Comparison of ENCODE assay signal across 24 mouse cellular contexts in genomic region chr7:79822092-79822695, GRCm38 (mm10). TPM values are rescaled to one million over a fixed set of nuclear protein-coding genes. Genes with fewer than 3 reads are reported as not detected.
DNase-seq lines count a peak whose midpoint lies in the region; ATAC-seq lines count a peak whose summit lies in the region.
"Had no signal": no experiment of that assay in that cellular context is flagged by ENCODE, and none has a peak within 500 bp of the region (broad histone marks: within the 10 kb centered on the region; RNA-seq: fewer than 3 reads in every experiment).

No protein-coding gene starts in this region.

- DNase-seq in thymus, postnatal 14 days = peak; percentile 19
- no peak for DNase-seq in thymus, postnatal 36 days
- DNase-seq in lung, postnatal 14 days = peak; percentile 58
- no peak for DNase-seq in layer of hippocampus, adult 18-20 months (ENCODE audit: low spot score in 2 of 2)
- no peak for DNase-seq in c-Kit-positive CD71-positive TER-119-positive erythroid progenitor cells, embryonic 14.5 days (ENCODE audit: low spot score)
- DNase-seq: adrenal gland, postnatal 14 days; cerebellum, adult 8-10 months; heart, postnatal 4 days; kidney, adult 8-10 months; kidney, postnatal 14 days; right cerebral cortex, postnatal 25 days; spleen, adult 18-20 months; thymus, postnatal 25 days had no signal

- no peaks in the 10 kb centered on the region for H3K4me1 ChIP-seq in forebrain, embryonic 13.5 days

- no peaks in the 10 kb centered on the region for H3K36me3 ChIP-seq in forebrain, embryonic 13.5 days (ENCODE audit: poor library complexity, severe bottlenecking)
- H3K36me3 ChIP-seq: midbrain, embryonic 10.5 days had no signal

- 0 out of 2 replicates have a peak, but pooled peaks have one; percentile 25 for ATAC-seq in granulocyte monocyte progenitor cell, adult 5-6 weeks (replicated peaks; ENCODE audit: poor library complexity, severe bottlenecking)
- no peak for ATAC-seq in forebrain, embryonic 13.5 days

- 0 out of 2 replicates have a peak, but pooled peaks cover 3% of the 10 kb centered on the region for H3K9me3 ChIP-seq in forebrain, embryonic 13.5 days (replicated peaks)
- H3K9me3 ChIP-seq: midbrain, embryonic 10.5 days had no signal

- H3K27me3 ChIP-seq in forebrain, embryonic 13.5 days = no peaks in the 10 kb centered on the region

- no peak overlapping the region for H3K4me3 ChIP-seq in forebrain, embryonic 13.5 days
- H3K4me3 ChIP-seq: layer of hippocampus, adult 2 months; midbrain, embryonic 10.5 days had no signal

- H3K9ac ChIP-seq in forebrain, embryonic 13.5 days = no peak overlapping the region
- H3K9ac ChIP-seq: hindbrain, embryonic 14.5 days had no signal

- WGBS in forebrain, embryonic 13.5 days = 84% methylated on average over 12 of the region's 12 CpGs

- no peak overlapping the region for H3K27ac ChIP-seq in forebrain, embryonic 13.5 days
- H3K27ac ChIP-seq: hindbrain, embryonic 14.5 days; layer of hippocampus, adult 2 months; macrophage; midbrain, embryonic 10.5 days had no signal

- H3K4me2 ChIP-seq in forebrain, embryonic 13.5 days = no peak overlapping the region
- H3K4me2 ChIP-seq: hindbrain, embryonic 14.5 days; liver, embryonic 11.5 days had no signal

RNA-seq across cellular contexts. Expression of gene Mesp2, which starts 11.7 kb away (rescaled TPM):
- total RNA-seq in granulocyte monocyte progenitor cell, adult 5-6 weeks (2014; fragmentation: Nextera tagmentation) = not detected in 2 replicates
- not detected in 2 replicates for total RNA-seq in granulocyte monocyte progenitor cell, adult 5-6 weeks (2017)
- polyA plus RNA-seq in forebrain, embryonic 13.5 days (2015; fragmentation: Nextera tagmentation; extraction: Ambion mirVana) = 0.90 and 1.1 TPM in 2 replicates
- 1 to 10 TPM; 1.5 to 2.0 TPM for total RNA-seq in layer of hippocampus, adult 18-20 months (2021)
- total RNA-seq: gastrocnemius, adult 18-20 months had no signal
- polyA plus RNA-seq: macrophage had no signal

RNA-seq across cellular contexts. Expression of gene Mesp1, which starts 28.6 kb away (rescaled TPM):
- not detected in 2 replicates for total RNA-seq in granulocyte monocyte progenitor cell, adult 5-6 weeks (2014; fragmentation: Nextera tagmentation)
- total RNA-seq in granulocyte monocyte progenitor cell, adult 5-6 weeks (2017) = not detected in 2 replicates
- not detected in 2 replicates for polyA plus RNA-seq in forebrain, embryonic 13.5 days (2015; fragmentation: Nextera tagmentation; extraction: Ambion mirVana)
- total RNA-seq in layer of hippocampus, adult 18-20 months (2021) = under 1 TPM; 0.36 to 0.42 TPM
- total RNA-seq: adrenal gland, postnatal 14 days; gastrocnemius, adult 18-20 months; gastrocnemius, postnatal 4 days; heart, postnatal 4 days had no signal
- polyA plus RNA-seq: heart, embryonic 16.5 days; hindbrain, embryonic 14.5 days; limb, embryonic 11.5 days; liver, embryonic 11.5 days; macrophage had no signal

RNA-seq across cellular contexts. Expression of gene Anpep, which starts 38.7 kb away (rescaled TPM):
- total RNA-seq in granulocyte monocyte progenitor cell, adult 5-6 weeks (2014; fragmentation: Nextera tagmentation) = 0.36 TPM in 1 of 2 replicates, not detected in the other
- total RNA-seq in granulocyte monocyte progenitor cell, adult 5-6 weeks (2017) = not detected in 2 replicates
- 0.99 and 1.9 TPM in 2 replicates for polyA plus RNA-seq in forebrain, embryonic 13.5 days (2015; fragmentation: Nextera tagmentation; extraction: Ambion mirVana)
- total RNA-seq in layer of hippocampus, adult 18-20 months (2021) = 1 to 10 TPM; 1.3 to 2.1 TPM

Comparison
In these comparisons a context has a peak if more than half of its experiments do, and no peak if none do; other contexts are left out.
1. DNase-seq: peak in thymus, postnatal 14 days (single experiment) and lung, postnatal 14 days (single experiment); none in thymus, postnatal 36 days (0 of 2), layer of hippocampus, adult 18-20 months (0 of 2) and c-Kit-positive CD71-positive TER-119-positive erythroid progenitor cells, embryonic 14.5 days (single experiment).